Mouse (Mus musculus): ENCODE data around the gene Ppm1b. TPM values are rescaled to one million over a fixed set of nuclear protein-coding genes. Genes with fewer than 3 reads are reported as not detected.

Ppm1b gene
- total and polyA plus RNA-seq, 3 experiments = 45.7 to 51.6 TPM; not detected in 1

DNA sequence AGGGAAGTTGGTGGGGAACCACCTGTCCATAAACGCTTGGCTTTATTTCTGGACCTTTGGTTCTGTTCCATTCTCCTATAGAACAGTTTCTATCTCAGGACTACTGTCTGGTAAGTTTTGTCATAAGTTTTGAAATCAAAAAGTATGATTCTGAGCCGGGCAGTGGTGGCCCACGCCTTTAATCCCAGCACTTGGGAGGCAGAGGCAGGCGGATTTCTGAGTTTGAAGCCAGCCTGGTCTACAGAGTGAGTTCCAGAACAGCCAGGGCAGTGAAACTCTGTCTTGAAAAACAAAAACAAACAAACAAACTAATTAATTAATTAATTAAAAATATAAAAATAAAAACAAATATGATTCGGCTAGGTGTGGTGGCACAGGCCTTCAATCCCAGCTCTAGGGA, 82.2 kb downstream of the Ppm1b start:
- TF ChIP-seq HCFC1 (IDR thresholded peaks at IDR 0.05; ENCODE audit: low read depth, low read length) = no peak
- no peak for TF ChIP-seq POLR2AphosphoS5 (IDR thresholded peaks at IDR 0.05; ENCODE audit: borderline replicate concordance, low read depth, low read length)
- no peak for TF ChIP-seq USF1 (IDR thresholded peaks at IDR 0.05; ENCODE audit: low read depth, low read length)
- no peak for TF ChIP-seq SIN3A (IDR thresholded peaks at IDR 0.05; ENCODE audit: low read length)
- no peak for TF ChIP-seq MAFK (IDR thresholded peaks at IDR 0.05; ENCODE audit: borderline replicate concordance, low read depth, low read length)
- no peak for TF ChIP-seq JUND (IDR thresholded peaks at IDR 0.05; ENCODE audit: low read depth, low read length)
- no peak for TF ChIP-seq TAL1 (IDR thresholded peaks at IDR 0.05; ENCODE audit: low read length)
- no peak for TF ChIP-seq POLR2AphosphoS2 (IDR thresholded peaks at IDR 0.05; ENCODE audit: low read length)
- TF ChIP-seq NELFE (IDR thresholded peaks at IDR 0.05; ENCODE audit: low read depth, low read length) = no peak

DNA sequence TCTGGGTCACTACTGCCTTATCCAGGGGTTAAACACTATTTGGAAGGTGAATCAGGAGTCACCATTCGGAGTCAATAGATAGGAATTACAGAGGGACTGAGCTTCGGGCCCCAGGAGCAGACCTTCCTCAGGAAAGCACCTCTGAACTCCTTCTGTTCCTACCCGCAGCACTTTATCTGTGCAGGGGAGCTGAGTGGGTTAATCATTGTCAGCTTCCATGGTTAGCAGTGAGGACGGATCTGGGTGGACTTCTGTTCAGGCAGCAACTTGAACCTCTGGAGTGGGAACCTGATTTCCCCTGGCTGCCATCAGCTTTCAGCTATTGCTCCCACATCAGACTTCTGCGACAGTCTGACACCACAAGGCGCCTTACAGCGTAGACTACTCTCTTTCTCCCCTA, 84.4 kb downstream of the Ppm1b start:
- no peak for DNase-seq (ENCODE audit: low read depth, low spot score)
- H3K36me3 ChIP-seq (ENCODE audit: control insufficient read depth in 1 of 2, insufficient read depth in 2 of 2, low read length in 2 of 2) = no peaks in the 10 kb centered on the region
- H3K27ac ChIP-seq (ENCODE audit: control insufficient read depth, low read depth, low read length) = no peak overlapping the region
- no peak overlapping the region for H3K9ac ChIP-seq (ENCODE audit: control insufficient read depth, low read depth, low read length, poor library complexity, severe bottlenecking)
- no peak for TF ChIP-seq ZC3H11A (IDR thresholded peaks at IDR 0.05; ENCODE audit: low read depth, low read length)
- TF ChIP-seq MYB (IDR thresholded peaks at IDR 0.05; ENCODE audit: low read depth, low read length) = no peak
- no peak for TF ChIP-seq EP300 (IDR thresholded peaks at IDR 0.05; ENCODE audit: low read depth in 1 of 2, low read length in 2 of 2)
- TF ChIP-seq CHD2 (IDR thresholded peaks at IDR 0.05; ENCODE audit: low read length) = no peak
- TF ChIP-seq E2F4 (IDR thresholded peaks at IDR 0.05; ENCODE audit: borderline replicate concordance, low read depth, low read length) = no peak
- no peak for TF ChIP-seq TAL1 (IDR thresholded peaks at IDR 0.05; ENCODE audit: low read length)
- H3K9me3 ChIP-seq (replicated peaks; ENCODE audit: insufficient read depth, low read length) = no peaks in the 10 kb centered on the region
- no peaks in the 10 kb centered on the region for H3K79me2 ChIP-seq (ENCODE audit: control insufficient read depth, insufficient read depth, low read length, poor library complexity)
- no peak overlapping the region for H3K4me3 ChIP-seq (ENCODE audit: control insufficient read depth in 1 of 2, insufficient read depth in 1 of 2, low read depth in 2 of 2, low read length in 2 of 2)
- no peaks in the 10 kb centered on the region for H3K27me3 ChIP-seq (ENCODE audit: control insufficient read depth in 1 of 2, insufficient read depth in 2 of 2, low read length in 2 of 2)
- H3K4me1 ChIP-seq (ENCODE audit: control insufficient read depth in 1 of 2, insufficient read depth in 2 of 2, low read length in 2 of 2) = no peaks in the 10 kb centered on the region

More for the DNA sequence above, 82.2 kb downstream of the Ppm1b start:
- no peak for DNase-seq (ENCODE audit: low read depth, low spot score)
- Histone ChIP-seq H3K4me3 (ENCODE audit: control insufficient read depth in 1 of 2, insufficient read depth in 1 of 2, low read depth in 2 of 2, low read length in 2 of 2) (no peak overlapping the region), H3K36me3 (ENCODE audit: control insufficient read depth in 1 of 2, insufficient read depth in 2 of 2, low read length in 2 of 2) (no peaks in the 10 kb centered on the region), H3K27ac (ENCODE audit: control insufficient read depth, low read depth, low read length) (no peak overlapping the region), H3K9ac (ENCODE audit: control insufficient read depth, low read depth, low read length, poor library complexity, severe bottlenecking) (no peak overlapping the region), H3K4me1 (ENCODE audit: control insufficient read depth in 1 of 2, insufficient read depth in 2 of 2, low read length in 2 of 2) (no peaks in the 10 kb centered on the region), H3K9me3 (replicated peaks; ENCODE audit: insufficient read depth, low read length) (no peaks in the 10 kb centered on the region), H3K79me2 (ENCODE audit: control insufficient read depth, insufficient read depth, low read length, poor library complexity) (no peaks in the 10 kb centered on the region), H3K27me3 (ENCODE audit: control insufficient read depth in 1 of 2, insufficient read depth in 2 of 2, low read length in 2 of 2) (no peaks in the 10 kb centered on the region)

DNA sequence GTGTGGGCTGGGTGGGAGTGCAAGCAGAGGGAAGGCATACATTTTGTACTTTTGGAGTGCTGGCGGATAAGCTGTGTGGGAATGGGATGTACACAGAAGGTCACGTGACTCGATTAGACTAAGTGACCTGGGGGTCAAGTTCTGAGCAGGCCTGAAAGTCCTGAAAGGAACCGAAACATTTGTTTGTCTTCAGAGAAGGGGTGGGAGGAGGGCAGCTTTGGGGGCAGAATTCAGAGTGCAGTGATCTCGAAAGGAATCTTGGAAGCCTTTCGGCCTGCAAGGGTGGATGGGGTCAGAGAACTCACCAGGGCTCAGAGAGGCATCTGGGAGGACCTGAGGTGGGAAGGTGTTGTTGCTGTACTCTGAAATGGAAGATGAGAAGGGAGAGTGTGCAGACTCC, 85.9 kb downstream of the Ppm1b start:
- Histone ChIP-seq H3K27me3 (ENCODE audit: control insufficient read depth in 1 of 2, insufficient read depth in 2 of 2, low read length in 2 of 2) (no peaks in the 10 kb centered on the region), H3K9ac (ENCODE audit: control insufficient read depth, low read depth, low read length, poor library complexity, severe bottlenecking) (no peak overlapping the region), H3K36me3 (ENCODE audit: control insufficient read depth in 1 of 2, insufficient read depth in 2 of 2, low read length in 2 of 2) (no peaks in the 10 kb centered on the region), H3K4me1 (ENCODE audit: control insufficient read depth in 1 of 2, insufficient read depth in 2 of 2, low read length in 2 of 2) (no peaks in the 10 kb centered on the region), H3K9me3 (replicated peaks; ENCODE audit: insufficient read depth, low read length) (no peaks in the 10 kb centered on the region), H3K4me3 (ENCODE audit: control insufficient read depth in 1 of 2, insufficient read depth in 1 of 2, low read depth in 2 of 2, low read length in 2 of 2) (no peak overlapping the region), H3K27ac (ENCODE audit: control insufficient read depth, low read depth, low read length) (no peak overlapping the region), H3K79me2 (ENCODE audit: control insufficient read depth, insufficient read depth, low read length, poor library complexity) (no peaks in the 10 kb centered on the region)
- TF ChIP-seq USF1 (IDR thresholded peaks at IDR 0.05; ENCODE audit: low read depth, low read length) (peak; percentile 20; the same call in 1 of the 2 replicates), SIN3A (IDR thresholded peaks at IDR 0.05; ENCODE audit: low read length) (no peak)
- DNase-seq (ENCODE audit: low read depth, low spot score) = no peak

Data from MEL (cell line).